In the genomic region with DNA sequence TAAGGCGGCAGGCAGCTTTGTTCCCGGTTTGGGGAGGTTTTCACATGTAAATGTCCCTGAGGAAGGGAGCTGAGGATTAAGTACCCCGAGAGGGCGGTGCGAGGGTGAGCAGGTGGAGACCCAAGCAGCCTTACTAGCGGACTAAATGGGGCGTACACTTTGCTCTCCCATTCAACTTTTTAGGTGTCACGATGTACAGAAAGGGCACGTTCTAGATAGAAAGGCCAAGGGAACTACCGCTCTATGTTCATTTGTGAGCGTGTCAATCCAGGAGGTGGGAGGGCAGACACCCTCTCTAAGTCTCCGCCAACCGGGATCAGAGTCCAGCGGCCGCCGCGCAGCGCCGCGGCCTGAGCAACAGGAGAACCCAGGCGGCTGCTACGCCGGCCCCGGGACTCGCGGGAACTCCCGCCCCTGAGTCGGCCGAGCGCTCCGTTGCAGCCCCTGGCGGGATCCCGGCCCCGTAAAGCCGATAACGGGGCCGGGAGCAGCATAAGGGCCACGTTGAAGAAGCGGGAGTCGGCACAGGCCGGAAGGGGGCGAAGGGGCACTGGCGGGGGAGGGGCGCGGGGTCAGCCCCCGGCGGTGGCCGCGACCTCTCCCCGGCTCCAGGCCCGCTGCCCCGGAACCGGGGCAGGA, we compare ENCODE assay signal across 8 mouse cellular contexts. TPM values are rescaled to one million over a fixed set of nuclear protein-coding genes. Genes with fewer than 3 reads are reported as not detected.
A peak's percentile ranks its signal among the peaks of the same experiment; 100 is the strongest.
DNase-seq lines count a peak whose midpoint lies in the region; ATAC-seq lines count a peak whose summit lies in the region.

No protein-coding gene starts in this region.

- H3K27me3 ChIP-seq in heart, embryonic 11.5 days (ENCODE audit: control insufficient read depth, insufficient read depth, low read length) = no peaks in the 10 kb centered on the region
- H3K27me3 ChIP-seq in kidney, embryonic 14.5 days (ENCODE audit: control insufficient read depth, insufficient read depth, low read length) = no peaks in the 10 kb centered on the region; the same call in 1 of the 2 replicates

- H3K27ac ChIP-seq in heart, embryonic 11.5 days (ENCODE audit: low read depth, low read length) = peak overlapping the region; percentile 98
- H3K27ac ChIP-seq in kidney, embryonic 14.5 days (ENCODE audit: low read depth, low read length) = peak overlapping the region; percentile 97

- peak overlapping the region; percentile 99 for H3K9ac ChIP-seq in heart, embryonic 11.5 days (ENCODE audit: low read depth, low read length)
- H3K9ac ChIP-seq in kidney, embryonic 14.5 days (ENCODE audit: low read depth, low read length) = peak overlapping the region; percentile 99

- under 1% methylated on average over 49 of the region's 53 CpGs for WGBS in heart, embryonic 11.5 days (ENCODE audit: insufficient replicate concordance)
- under 1% methylated on average over 51 of the region's 53 CpGs for WGBS in kidney, embryonic 14.5 days

- no peaks in the 10 kb centered on the region for H3K36me3 ChIP-seq in heart, embryonic 11.5 days (ENCODE audit: control insufficient read depth, insufficient read depth, low read length)
- no peaks in the 10 kb centered on the region for H3K36me3 ChIP-seq in kidney, embryonic 14.5 days (ENCODE audit: control insufficient read depth, insufficient read depth, low read length)

- peak overlapping the region; percentile 99 for H3K4me3 ChIP-seq in heart, embryonic 11.5 days (ENCODE audit: low read depth, low read length)
- peak overlapping the region; percentile 100 for H3K4me3 ChIP-seq in kidney, embryonic 14.5 days (ENCODE audit: low read length)

- peak overlapping the region; percentile 90 for H3K4me2 ChIP-seq in heart, embryonic 11.5 days
- H3K4me2 ChIP-seq in kidney, embryonic 14.5 days (replicated peaks; ENCODE audit: low read depth, low read length) = peak overlapping the region; percentile 80

- peaks cover 38% of the 10 kb centered on the region for H3K4me1 ChIP-seq in heart, embryonic 11.5 days (ENCODE audit: control insufficient read depth, insufficient read depth, low read length)
- H3K4me1 ChIP-seq in kidney, embryonic 14.5 days (ENCODE audit: control insufficient read depth, insufficient read depth, low read length) = peaks cover 26% of the 10 kb centered on the region; the same call in 1 of the 2 replicates

- peak; percentile 7 for ATAC-seq in CD4-positive, CD25-positive, alpha-beta regulatory T cell, adult 4 months
- ATAC-seq in heart, embryonic 11.5 days (replicated peaks; ENCODE audit: insufficient number of reproducible peaks, low FRiP score, low TSS enrichment) = peak; percentile 44
- peak; percentile 24 for ATAC-seq in kidney, embryonic 14.5 days (ENCODE audit: low FRiP score, low TSS enrichment)

- H3K9me3 ChIP-seq in heart, embryonic 11.5 days (replicated peaks; ENCODE audit: control insufficient read depth, low read length) = no peaks in the 10 kb centered on the region
- no peaks in the 10 kb centered on the region for H3K9me3 ChIP-seq in kidney, embryonic 14.5 days (ENCODE audit: control insufficient read depth, low read length)

- peak; percentile 78 for DNase-seq in ZHBTc4 (ENCODE audit: low read depth, low spot score)
- peak; percentile 58 for DNase-seq in embryo, embryonic 10 days (ENCODE audit: low spot score)
- DNase-seq in lung, postnatal 14 days = peak; percentile 38
- DNase-seq in retina, embryonic 14.5 days (ENCODE audit: low spot score) = peak; percentile 46
- no peak for DNase-seq in layer of hippocampus, postnatal 14 days (ENCODE audit: low spot score in 2 of 2)

RNA-seq across cellular contexts. Expression of a gene that starts 0.9 kb away (rescaled TPM):
- 10 to 100 TPM in 1 of 2 experiments, 1 to 10 TPM in 1; 9.9 to 11.4 TPM for polyA plus RNA-seq in CD4-positive, CD25-positive, alpha-beta regulatory T cell, adult 4 months (2017; shearing (Covaris generic))
- polyA plus RNA-seq in heart, embryonic 11.5 days (2014; fragmentation: Nextera tagmentation; extraction: Ambion mirVana) = 20.1 and 22.0 TPM in 2 replicates
- 25.0 and 37.0 TPM in 2 replicates for polyA plus RNA-seq in kidney, embryonic 14.5 days (2014; fragmentation: Nextera tagmentation; extraction: Ambion mirVana)
- total RNA-seq in layer of hippocampus, postnatal 14 days (2021) = 10 to 100 TPM; 46.3 to 51.9 TPM

Comparison
In these comparisons a context has a peak if more than half of its experiments do, and no peak if none do; other contexts are left out.
1. DNase-seq: peak in ZHBTc4 (single experiment), embryo, embryonic 10 days (single experiment), lung, postnatal 14 days (single experiment) and retina, embryonic 14.5 days (single experiment); none in layer of hippocampus, postnatal 14 days (0 of 2).
2. Peak in every context shown above with its lines, with median percentiles within 50 percentile points of each other: ATAC-seq.